Mouse (Mus musculus) stomach, embryonic 16.5 days (tissue): ENCODE data around the gene Lsm7. TPM values are rescaled to one million over a fixed set of nuclear protein-coding genes. Genes with fewer than 3 reads are reported as not detected.

Experiments
- ATAC-seq: fragments of 200-750 bp; cut with Nextera tagmentation; 2 replicates; pipeline ENCODE4 v1.8.0; 2017; ENCODE audit warnings: moderate number of reproducible peaks, moderate TSS enrichment; ENCODE audit not compliant: insufficient read depth, low FRiP score
- H3K27ac ChIP-seq: fragments of 300-500 bp; sonication (generic); 2 replicates; pipeline ENCODE4 v1.5.1; 2014; ENCODE audit warnings: low read length
- H3K27me3 ChIP-seq: fragments of 300-500 bp; sonication (generic); 2 replicates; pipeline ENCODE4 v1.6.1; 2014; ENCODE audit warnings: low read length, control low read depth, mixed read lengths; ENCODE audit not compliant: control insufficient read depth, insufficient read depth
- H3K36me3 ChIP-seq: fragments of 300-500 bp; sonication (generic); 2 replicates; pipeline ENCODE4 v1.6.1; 2014; ENCODE audit warnings: low read length; ENCODE audit not compliant: control insufficient read depth, insufficient read depth
- H3K4me1 ChIP-seq: fragments of 300-500 bp; sonication (generic); 2 replicates; pipeline ENCODE4 v1.6.1; 2014; ENCODE audit warnings: low read length, control low read depth, mixed read lengths; ENCODE audit not compliant: control insufficient read depth, insufficient read depth
- H3K4me2 ChIP-seq: fragments of 300-500 bp; sonication (generic); 2 replicates; pipeline ENCODE4 v1.6.1; 2014; ENCODE audit warnings: low read depth, low read length, mixed read lengths
- H3K4me3 ChIP-seq: fragments of 300-500 bp; sonication (generic); replicated peaks from 2 replicates; pipeline ENCODE4 v1.5.1; 2014; ENCODE audit warnings: mild to moderate bottlenecking, low read length
- H3K9ac ChIP-seq: fragments of 300-500 bp; sonication (generic); 2 replicates; pipeline ENCODE4 v1.6.1; 2014; ENCODE audit warnings: low read length
- H3K9me3 ChIP-seq: fragments of 300-500 bp; sonication (generic); replicated peaks from 2 replicates; pipeline ENCODE4 v1.6.1; 2016; ENCODE audit warnings: low read length, control low read depth; ENCODE audit not compliant: control insufficient read depth
- WGBS: fragments of 180-500 bp; shearing (Covaris S2); extraction: QIAGEN DNeasy Blood & Tissue Kit; methylation state at CpG from one replicate; pipeline ENCODE4 v1.1.7; 2014; 5-methylcytosine and 5-hydroxymethylcytosine counted together
- polyA plus RNA-seq: library from polyadenylated mRNA; unstranded; fragments of >200 nt; fragmentation: Nextera tagmentation; extraction: Ambion mirVana; gene quantifications from 2 replicates; pipeline ENCODE4 v1.2.1, GENCODE M21; 2015

Gene Lsm7
- polyA plus RNA-seq, 1 experiment from 2014 or later, result 210 TPM

GRCm38 (mm10) chr10:80814800-80815199, 40.2 kb downstream of the Lsm7 start:
- WGBS, result 64% methylated on average over 7 of the region's 7 CpGs
- ATAC-seq, result no peak
- Histone ChIP-seq H3K27me3 (peaks cover 3% of the 10 kb centered on the region; the same call in 1 of the 2 replicates), H3K27ac (no peak overlapping the region), H3K9ac (no peak overlapping the region), H3K4me3 (no peak overlapping the region), H3K4me2 (no peak overlapping the region), H3K36me3 (no peaks in the 10 kb centered on the region), H3K4me1 (peaks cover 5% of the 10 kb centered on the region; the same call in 1 of the 2 replicates), H3K9me3 (no peaks in the 10 kb centered on the region)

GRCm38 (mm10) chr10:80813366-80813765, 41.6 kb downstream of the Lsm7 start, which contains the start of gene Jsrp1:
Jsrp1 (minus strand) TSS chr10:80813498.
- H3K4me2 ChIP-seq, result no peak within 1 kb of the TSS
- WGBS, result 76% methylated on average over 4 of the region's 4 CpGs
- H3K36me3 ChIP-seq, result no peaks in the 10 kb centered on the region
- peaks cover 3% of the 10 kb centered on the region; the same call in 1 of the 2 replicates for H3K27me3 ChIP-seq
- H3K4me1 ChIP-seq, result peaks cover 9% of the 10 kb centered on the region; the same call in 1 of the 2 replicates
- peak within 1 kb of the TSS; percentile 46; the same call in 1 of the 2 replicates for H3K9ac ChIP-seq
- H3K9me3 ChIP-seq, result no peaks in the 10 kb centered on the region
- no peak within 1 kb of the TSS for H3K4me3 ChIP-seq
- no peak for ATAC-seq
- H3K27ac ChIP-seq, result no peak within 1 kb of the TSS

GRCm38 (mm10) chr10:80812391-80813041, 42.5 kb downstream of the Lsm7 start:
- peaks cover 3% of the 10 kb centered on the region; the same call in 1 of the 2 replicates for H3K27me3 ChIP-seq
- H3K4me3 ChIP-seq, result no peak overlapping the region
- ATAC-seq, result no peak
- H3K4me1 ChIP-seq, result peaks cover 13% of the 10 kb centered on the region; the same call in 1 of the 2 replicates
- no peaks in the 10 kb centered on the region for H3K36me3 ChIP-seq
- H3K9me3 ChIP-seq, result no peaks in the 10 kb centered on the region
- H3K9ac ChIP-seq, result peak overlapping the region; percentile 46; the same call in 1 of the 2 replicates
- WGBS, result 34% methylated on average over 5 of the region's 5 CpGs
- H3K27ac ChIP-seq, result no peak overlapping the region
- H3K4me2 ChIP-seq, result no peak overlapping the region

GRCm38 (mm10) chr10:80810084-80810483, 44.9 kb downstream of the Lsm7 start:
- Histone ChIP-seq H3K4me2 (no peak overlapping the region), H3K27ac (no peak overlapping the region), H3K36me3 (no peaks in the 10 kb centered on the region), H3K4me3 (no peak overlapping the region), H3K4me1 (peaks cover 21% of the 10 kb centered on the region), H3K9me3 (no peaks in the 10 kb centered on the region), H3K9ac (no peak overlapping the region), H3K27me3 (peaks cover 3% of the 10 kb centered on the region; the same call in 1 of the 2 replicates)
- WGBS, result 9% methylated on average over 20 of the region's 20 CpGs
- no peak for ATAC-seq

- peak overlapping the region; percentile 22 for H3K9ac ChIP-seq
- no peaks in the 10 kb centered on the region for H3K9me3 ChIP-seq
- H3K4me1 ChIP-seq, result peaks cover 21% of the 10 kb centered on the region
- H3K4me3 ChIP-seq, result 0 out of 2 replicates have a peak overlapping the region, but pooled peaks have one; percentile 17
- no peak overlapping the region for H3K27ac ChIP-seq
- WGBS, result 10% methylated on average over 18 of the region's 18 CpGs
- H3K4me2 ChIP-seq, result peak overlapping the region; percentile 19
- peaks cover 3% of the 10 kb centered on the region; the same call in 1 of the 2 replicates for H3K27me3 ChIP-seq
- ATAC-seq, result no peak
- peaks cover 8% of the 10 kb centered on the region; the same call in 1 of the 2 replicates for H3K36me3 ChIP-seq
These were observed 45.9 kb downstream of the Lsm7 start for GRCm38 (mm10) chr10:80808985-80809632.

GRCm38 (mm10) chr10:80808099-80808984, 46.7 kb downstream of the Lsm7 start:
- no peaks in the 10 kb centered on the region for H3K9me3 ChIP-seq
- no peak overlapping the region for H3K27ac ChIP-seq
- peaks cover 21% of the 10 kb centered on the region for H3K4me1 ChIP-seq
- peak overlapping the region; percentile 22 for H3K9ac ChIP-seq
- WGBS, result 22% methylated on average over 40 of the region's 40 CpGs
- no peak for ATAC-seq
- H3K4me2 ChIP-seq, result peak overlapping the region; percentile 19
- peak overlapping the region; percentile 17 for H3K4me3 ChIP-seq
- peaks cover 3% of the 10 kb centered on the region; the same call in 1 of the 2 replicates for H3K27me3 ChIP-seq
- peaks cover 15% of the 10 kb centered on the region; the same call in 1 of the 2 replicates for H3K36me3 ChIP-seq

- ATAC-seq, result peak; percentile 67
- H3K9ac ChIP-seq, result peak overlapping the region; percentile 77
- under 1% methylated on average over 58 of the region's 58 CpGs for WGBS
- H3K36me3 ChIP-seq, result peaks cover 26% of the 10 kb centered on the region
- H3K27me3 ChIP-seq, result peaks cover 3% of the 10 kb centered on the region; the same call in 1 of the 2 replicates
- H3K4me2 ChIP-seq, result peak overlapping the region; percentile 94
- H3K27ac ChIP-seq, result peak overlapping the region; percentile 76
- peak overlapping the region; percentile 51 for H3K4me3 ChIP-seq
- H3K9me3 ChIP-seq, result no peaks in the 10 kb centered on the region
- H3K4me1 ChIP-seq, result peaks cover 21% of the 10 kb centered on the region
These were observed 47.9 kb downstream of the Lsm7 start for GRCm38 (mm10) chr10:80807057-80807627.

- peaks cover 21% of the 10 kb centered on the region for H3K4me1 ChIP-seq
These were observed 48.5 kb downstream of the Lsm7 start for GRCm38 (mm10) chr10:80806341-80807056.

More at GRCm38 (mm10) chr10:80806341-80807056, 48.5 kb downstream of the Lsm7 start:
- 50% methylated on average over 34 of the region's 34 CpGs for WGBS
- Histone ChIP-seq H3K4me2 (peak overlapping the region; percentile 94), H3K9ac (peak overlapping the region; percentile 77), H3K9me3 (no peaks in the 10 kb centered on the region), H3K27me3 (peaks cover 3% of the 10 kb centered on the region; the same call in 1 of the 2 replicates), H3K36me3 (peaks cover 26% of the 10 kb centered on the region), H3K27ac (peak overlapping the region; percentile 76), H3K4me3 (peak overlapping the region; percentile 51)
- no peak for ATAC-seq
